Mouse (Mus musculus): Measurements from ENCODE around the gene Hook2. TPM values are rescaled to one million over a fixed set of nuclear protein-coding genes. Genes with fewer than 3 reads are reported as not detected.
A peak's percentile ranks its signal among the peaks of the same experiment; 100 is the strongest.

Gene Hook2
- polyA plus RNA-seq, 1 experiment = 1.6 TPM

- Histone ChIP-seq H3K27ac (replicated peaks; ENCODE audit: low read depth, low read length) (peak within 1 kb of the TSS; percentile 97), H3K4me3 (ENCODE audit: insufficient read depth, low read depth, low read length) (peak within 1 kb of the TSS; percentile 87), H3K4me1 (ENCODE audit: control insufficient read depth, insufficient read depth, insufficient read length, low read length) (peaks cover 16% of the 10 kb centered on the region)
Measured at GRCm38 (mm10) chr8:85026670-85027515, 36.5 kb downstream of the Hook2 start, which contains the start of gene Trir. Gene Trir (plus strand): TSS chr8:85026823.

GRCm38 (mm10) chr8:85027516-85027855, 37.1 kb downstream of the Hook2 start:
- H3K27ac ChIP-seq (replicated peaks; ENCODE audit: low read depth, low read length) = peak overlapping the region; percentile 51; the same call in 1 of the 2 replicates
- peaks cover 16% of the 10 kb centered on the region for H3K4me1 ChIP-seq (ENCODE audit: control insufficient read depth, insufficient read depth, insufficient read length, low read length)
- H3K4me3 ChIP-seq (ENCODE audit: insufficient read depth, low read depth, low read length) = peak overlapping the region; percentile 87

GRCm38 (mm10) chr8:85027922-85028321, 37.5 kb downstream of the Hook2 start:
- peak overlapping the region; percentile 87 for H3K4me3 ChIP-seq (ENCODE audit: insufficient read depth, low read depth, low read length)
- no peak overlapping the region for H3K27ac ChIP-seq (replicated peaks; ENCODE audit: low read depth, low read length)
- peaks cover 16% of the 10 kb centered on the region for H3K4me1 ChIP-seq (ENCODE audit: control insufficient read depth, insufficient read depth, insufficient read length, low read length)

- peaks cover 14% of the 10 kb centered on the region for H3K4me1 ChIP-seq (ENCODE audit: control insufficient read depth, insufficient read depth, insufficient read length, low read length)
- no peak overlapping the region for H3K27ac ChIP-seq (replicated peaks; ENCODE audit: low read depth, low read length)
- no peak overlapping the region for H3K4me3 ChIP-seq (ENCODE audit: insufficient read depth, low read depth, low read length)
Measured at GRCm38 (mm10) chr8:85029271-85029670, 38.9 kb downstream of the Hook2 start.

GRCm38 (mm10) chr8:85032622-85033311, 42.4 kb downstream of the Hook2 start:
- Histone ChIP-seq H3K27ac (replicated peaks; ENCODE audit: low read depth, low read length) (no peak overlapping the region), H3K4me3 (ENCODE audit: insufficient read depth, low read depth, low read length) (no peak overlapping the region), H3K4me1 (ENCODE audit: control insufficient read depth, insufficient read depth, insufficient read length, low read length) (peaks cover 11% of the 10 kb centered on the region)

- Histone ChIP-seq H3K27ac (replicated peaks; ENCODE audit: low read depth, low read length) (no peak overlapping the region), H3K4me3 (ENCODE audit: insufficient read depth, low read depth, low read length) (no peak overlapping the region), H3K4me1 (ENCODE audit: control insufficient read depth, insufficient read depth, insufficient read length, low read length) (peaks cover 9% of the 10 kb centered on the region)
Measured at GRCm38 (mm10) chr8:85033867-85034266, 43.5 kb downstream of the Hook2 start.

- H3K4me3 ChIP-seq (ENCODE audit: insufficient read depth, low read depth, low read length) = peak overlapping the region; percentile 84
- H3K4me1 ChIP-seq (ENCODE audit: control insufficient read depth, insufficient read depth, insufficient read length, low read length) = peaks cover 6% of the 10 kb centered on the region; the same call in 1 of the 2 replicates
- 0 out of 2 replicates have a peak overlapping the region, but pooled peaks have one; percentile 20 for H3K27ac ChIP-seq (replicated peaks; ENCODE audit: low read depth, low read length)
Measured at GRCm38 (mm10) chr8:85034764-85035163, 44.4 kb downstream of the Hook2 start.

GRCm38 (mm10) chr8:85035165-85035727, 44.8 kb downstream of the Hook2 start:
- Histone ChIP-seq H3K4me3 (ENCODE audit: insufficient read depth, low read depth, low read length) (peak overlapping the region; percentile 84), H3K27ac (replicated peaks; ENCODE audit: low read depth, low read length) (peak overlapping the region; percentile 64), H3K4me1 (ENCODE audit: control insufficient read depth, insufficient read depth, insufficient read length, low read length) (peaks cover 6% of the 10 kb centered on the region; the same call in 1 of the 2 replicates)

GRCm38 (mm10) chr8:85035728-85036310, 45.4 kb downstream of the Hook2 start:
- H3K4me3 ChIP-seq (ENCODE audit: insufficient read depth, low read depth, low read length) = peak overlapping the region; percentile 84
- peaks cover 6% of the 10 kb centered on the region; the same call in 1 of the 2 replicates for H3K4me1 ChIP-seq (ENCODE audit: control insufficient read depth, insufficient read depth, insufficient read length, low read length)
- peak overlapping the region; percentile 64 for H3K27ac ChIP-seq (replicated peaks; ENCODE audit: low read depth, low read length)

- H3K4me1 ChIP-seq (ENCODE audit: control insufficient read depth, insufficient read depth, insufficient read length, low read length) = peaks cover 6% of the 10 kb centered on the region; the same call in 1 of the 2 replicates
- H3K27ac ChIP-seq (replicated peaks; ENCODE audit: low read depth, low read length) = peak overlapping the region; percentile 64
- peak overlapping the region; percentile 84 for H3K4me3 ChIP-seq (ENCODE audit: insufficient read depth, low read depth, low read length)
Measured at GRCm38 (mm10) chr8:85036381-85036717, 45.9 kb downstream of the Hook2 start.

GRCm38 (mm10) chr8:85036718-85037365, 46.4 kb downstream of the Hook2 start, which contains the start of gene Tnpo2:
Gene Tnpo2 (plus strand): TSS chr8:85036915.
- H3K4me1 ChIP-seq (ENCODE audit: control insufficient read depth, insufficient read depth, insufficient read length, low read length) = peaks cover 6% of the 10 kb centered on the region; the same call in 1 of the 2 replicates
- H3K27ac ChIP-seq (replicated peaks; ENCODE audit: low read depth, low read length) = peak within 1 kb of the TSS; percentile 73
- peak within 1 kb of the TSS; percentile 84 for H3K4me3 ChIP-seq (ENCODE audit: insufficient read depth, low read depth, low read length)

GRCm38 (mm10) chr8:85037366-85037680, 46.9 kb downstream of the Hook2 start:
- H3K4me1 ChIP-seq (ENCODE audit: control insufficient read depth, insufficient read depth, insufficient read length, low read length) = peaks cover 6% of the 10 kb centered on the region; the same call in 1 of the 2 replicates
- peak overlapping the region; percentile 82 for H3K4me3 ChIP-seq (ENCODE audit: insufficient read depth, low read depth, low read length)
- H3K27ac ChIP-seq (replicated peaks; ENCODE audit: low read depth, low read length) = peak overlapping the region; percentile 24; the same call in 1 of the 2 replicates

- peak overlapping the region; percentile 82 for H3K4me3 ChIP-seq (ENCODE audit: insufficient read depth, low read depth, low read length)
Measured at GRCm38 (mm10) chr8:85037681-85038531, 47.5 kb downstream of the Hook2 start.

GRCm38 (mm10) chr8:85043619-85044018, 53.2 kb downstream of the Hook2 start:
- Histone ChIP-seq H3K27ac (replicated peaks; ENCODE audit: low read depth, low read length) (no peak overlapping the region), H3K4me1 (ENCODE audit: control insufficient read depth, insufficient read depth, insufficient read length, low read length) (no peaks in the 10 kb centered on the region), H3K4me3 (ENCODE audit: insufficient read depth, low read depth, low read length) (no peak overlapping the region)

More at GRCm38 (mm10) chr8:85037681-85038531, 47.5 kb downstream of the Hook2 start:
- peaks cover 6% of the 10 kb centered on the region; the same call in 1 of the 2 replicates for H3K4me1 ChIP-seq (ENCODE audit: control insufficient read depth, insufficient read depth, insufficient read length, low read length)
- H3K27ac ChIP-seq (replicated peaks; ENCODE audit: low read depth, low read length) = peak overlapping the region; percentile 8; the same call in 1 of the 2 replicates

All from brown adipose tissue, adult 24 weeks (tissue).